Comparison of ENCODE assay signal across 8 mouse cellular contexts in the genomic region with DNA sequence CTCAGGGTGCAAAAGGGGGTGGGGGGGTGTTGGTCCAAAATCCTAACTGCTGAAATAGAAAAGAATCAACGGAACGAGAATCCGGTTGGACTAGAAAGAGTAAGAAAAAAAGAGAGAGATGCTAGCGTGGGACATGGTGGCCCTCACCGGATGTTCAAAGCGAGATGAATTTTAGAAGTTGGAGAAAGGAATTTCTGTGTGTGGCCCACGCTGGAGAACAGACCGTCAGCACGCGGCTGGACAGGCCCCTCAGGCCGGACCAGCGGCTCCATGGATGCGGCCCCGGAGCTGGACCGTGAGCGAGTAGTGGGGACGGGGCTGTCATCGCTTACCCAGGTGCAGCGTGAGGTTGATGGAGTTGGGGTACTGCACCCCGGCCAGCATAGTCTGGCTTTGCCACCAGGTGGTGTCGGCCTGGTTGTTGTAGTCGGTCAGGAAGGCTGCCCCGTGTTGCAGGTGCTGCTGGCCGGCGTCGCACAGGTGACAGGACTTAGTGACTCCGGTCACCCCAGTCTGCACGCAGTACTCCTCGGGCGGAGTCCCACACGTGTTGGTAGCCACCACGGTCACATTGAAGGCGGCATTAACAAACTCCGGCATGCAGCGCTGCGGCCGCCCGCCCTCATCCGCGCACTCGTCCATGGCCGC. TPM values are rescaled to one million over a fixed set of nuclear protein-coding genes. Genes with fewer than 3 reads are reported as not detected.
DNase-seq lines count a peak whose midpoint lies in the region; ATAC-seq and TF ChIP-seq lines count a peak whose summit lies in the region.

No protein-coding gene starts in this region.

- peak overlapping the region; percentile 83 for H3K27ac ChIP-seq in intestine, postnatal 0 days (ENCODE audit: low read depth, low read length)
- H3K27ac ChIP-seq in liver, embryonic 14.5 days: no peak overlapping the region
- peak overlapping the region; percentile 59 for H3K27ac ChIP-seq in testis, adult 2 months (ENCODE audit: control insufficient read depth, insufficient read depth, low read depth, low read length)

- peak; percentile 79 for TF ChIP-seq CTCF in intestine, postnatal 0 days (IDR thresholded peaks at IDR 0.05; ENCODE audit: low read depth)
- peak; percentile 72 for TF ChIP-seq CTCF in liver, embryonic 14.5 days (IDR thresholded peaks at IDR 0.05; ENCODE audit: low read depth)
- peak; percentile 14; the same call in 1 of the 2 replicates for TF ChIP-seq CTCF in testis, adult 2 months (IDR thresholded peaks at IDR 0.05; ENCODE audit: control insufficient read depth, insufficient read depth, insufficient replicate concordance, low read depth, low read length)

- peak overlapping the region; percentile 75 for H3K9ac ChIP-seq in intestine, postnatal 0 days (ENCODE audit: low read depth, low read length)
- H3K9ac ChIP-seq in liver, embryonic 14.5 days (replicated peaks): peak overlapping the region; percentile 61

- H3K4me3 ChIP-seq in intestine, postnatal 0 days (ENCODE audit: low read depth, low read length): peak overlapping the region; percentile 77
- H3K4me3 ChIP-seq in liver, embryonic 14.5 days (ENCODE audit: insufficient read depth in 1 of 2, low read depth in 2 of 2, low read length in 2 of 2): peak overlapping the region; percentile 49 to 73
- peak overlapping the region; percentile 94 for H3K4me3 ChIP-seq in testis, adult 2 months (ENCODE audit: control insufficient read depth, low read depth, low read length)

- peak; percentile 66 for DNase-seq in urinary bladder, postnatal 14 days (ENCODE audit: low spot score)
- DNase-seq in urinary bladder, postnatal 10 days (ENCODE audit: low spot score): no peak
- peak; percentile 66 for DNase-seq in cerebellum, postnatal 36 days
- peak; percentile 57 for DNase-seq in gastrocnemius, postnatal 10 days
- DNase-seq in liver, embryonic 14.5 days (ENCODE audit: low read depth in 3 of 3, low spot score in 3 of 3): no peak
- peak; percentile 57 for DNase-seq in naive thymus-derived CD4-positive, alpha-beta T cell, adult 2 months (ENCODE audit: low read depth)

- H3K4me2 ChIP-seq in intestine, postnatal 0 days (replicated peaks; ENCODE audit: low read depth): peak overlapping the region; percentile 88
- peak overlapping the region; percentile 89 for H3K4me2 ChIP-seq in liver, embryonic 14.5 days (ENCODE audit: low read depth)

- H3K4me1 ChIP-seq in intestine, postnatal 0 days (replicated peaks; ENCODE audit: control insufficient read depth, insufficient read depth, low read length): no peaks in the 10 kb centered on the region; the same call in 1 of the 2 replicates
- H3K4me1 ChIP-seq in liver, embryonic 14.5 days (replicated peaks; ENCODE audit: control insufficient read depth in 2 of 2, insufficient read depth in 2 of 2, low read length in 1 of 2): 0 out of 4 replicates have a peak, but pooled peaks cover 0 to 3% of the 10 kb centered on the region in 2 experiments
- H3K4me1 ChIP-seq in testis, adult 2 months (ENCODE audit: control insufficient read depth, insufficient read depth, low read length): peaks cover 8% of the 10 kb centered on the region

- TF ChIP-seq POLR2A in testis, adult 2 months (IDR thresholded peaks at IDR 0.05; ENCODE audit: control insufficient read depth, low read depth, low read length): no peak

- no peaks in the 10 kb centered on the region; the same call in 1 of the 2 replicates for H3K36me3 ChIP-seq in intestine, postnatal 0 days (ENCODE audit: control insufficient read depth, insufficient read depth)
- H3K36me3 ChIP-seq in liver, embryonic 14.5 days (replicated peaks; ENCODE audit: control insufficient read depth, insufficient read depth, low read depth): no peaks in the 10 kb centered on the region
- H3K36me3 ChIP-seq in testis, adult 2 months (ENCODE audit: control insufficient read depth, insufficient read depth, low read length): no peaks in the 10 kb centered on the region

- no peak for TF ChIP-seq EP300 in liver, embryonic 14.5 days (IDR thresholded peaks at IDR 0.05; ENCODE audit: low read depth)

- under 1% methylated on average over 42 of the region's 42 CpGs for WGBS in intestine, postnatal 0 days
- whole genome bisulfite sequencing in liver, embryonic 14.5 days (ENCODE audit: insufficient replicate concordance): under 1% methylated on average over 42 of the region's 42 CpGs

- peak; percentile 71 for ATAC-seq in intestine, postnatal 0 days
- peak; percentile 26 for ATAC-seq in liver, embryonic 14.5 days (ENCODE audit: insufficient read depth)

- H3K9me3 ChIP-seq in intestine, postnatal 0 days (ENCODE audit: control insufficient read depth): no peaks in the 10 kb centered on the region
- no peaks in the 10 kb centered on the region for H3K9me3 ChIP-seq in liver, embryonic 14.5 days (ENCODE audit: control insufficient read depth, low read length)

- no peaks in the 10 kb centered on the region for H3K27me3 ChIP-seq in intestine, postnatal 0 days (replicated peaks; ENCODE audit: control insufficient read depth, insufficient read depth, low read length)
- H3K27me3 ChIP-seq in liver, embryonic 14.5 days (ENCODE audit: control insufficient read depth, insufficient read depth, low read length): peaks cover 12% of the 10 kb centered on the region
- H3K27me3 ChIP-seq in testis, adult 2 months (ENCODE audit: control insufficient read depth, insufficient read depth, low read length): no peaks in the 10 kb centered on the region; the same call in 1 of the 2 replicates

RNA-seq across cellular contexts. Expression of a gene that starts 0.7 kb away (rescaled TPM):
- total RNA-seq in gastrocnemius, postnatal 10 days (2021): 100 to 1,000 TPM; 296 to 324 TPM
- 39.2 and 44.5 TPM in 2 replicates for polyA plus RNA-seq in intestine, postnatal 0 days (2015; fragmentation: Nextera tagmentation; extraction: Ambion mirVana)
- polyA plus RNA-seq in liver, embryonic 14.5 days (2012; rRNA removed): 10.0 and 10.8 TPM in 2 replicates
- 7.5 and 8.0 TPM in 2 replicates for polyA plus RNA-seq in liver, embryonic 14.5 days (2014; fragmentation: Nextera tagmentation; extraction: Ambion mirVana)
- 6.2 and 7.2 TPM in 2 replicates for polyA plus RNA-seq in testis, adult 2 months (2012; rRNA removed)

Comparison
In these comparisons a context has a peak if more than half of its experiments do, and no peak if none do; other contexts are left out.
1. DNase-seq: peak in urinary bladder, postnatal 14 days (single experiment), cerebellum, postnatal 36 days (2 of 2), gastrocnemius, postnatal 10 days (single experiment) and naive thymus-derived CD4-positive, alpha-beta T cell, adult 2 months (single experiment); none in urinary bladder, postnatal 10 days (single experiment) and liver, embryonic 14.5 days (0 of 3).
2. CTCF ChIP-seq: peak in every context shown above with its lines; median percentile 79 in intestine, postnatal 0 days; 72 in liver, embryonic 14.5 days; 14 in testis, adult 2 months.
3. Peak in every context shown above with its lines, with median percentiles within 50 percentile points of each other: H3K4me3 ChIP-seq.